Mouse (Mus musculus) midbrain, embryonic 13.5 days (tissue): ENCODE measurements around the gene Olfr916. TPM values are rescaled to one million over a fixed set of nuclear protein-coding genes. Genes with fewer than 3 reads are reported as not detected.

Source experiments
- ATAC-seq: fragments of 200-750 bp; cut with Nextera tagmentation; 2 replicates; pipeline ENCODE4 v1.8.0; 2017; ENCODE audit warnings: mild to moderate bottlenecking, moderate TSS enrichment, moderate library complexity
- H3K27ac ChIP-seq: fragments of 300-500 bp; sonication (generic); 2 replicates; pipeline ENCODE4 v1.5.1; 2015; ENCODE audit warnings: inconsistent platforms, mild to moderate bottlenecking, moderate library complexity
- H3K27me3 ChIP-seq: fragments of 300-500 bp; sonication (generic); 2 replicates; pipeline ENCODE4 v1.6.1; 2015; ENCODE audit warnings: mild to moderate bottlenecking, inconsistent platforms
- H3K36me3 ChIP-seq: fragments of 300-500 bp; sonication (generic); 2 replicates; pipeline ENCODE4 v1.6.1; 2015; ENCODE audit warnings: mild to moderate bottlenecking, inconsistent platforms
- H3K4me1 ChIP-seq: fragments of 300-500 bp; sonication (generic); replicated peaks from 2 replicates; pipeline ENCODE4 v1.6.1; 2015; ENCODE audit warnings: inconsistent platforms
- H3K4me2 ChIP-seq: fragments of 300-500 bp; sonication (generic); replicated peaks from 2 replicates; pipeline ENCODE4 v1.6.1; 2015; ENCODE audit warnings: moderate library complexity, mild to moderate bottlenecking, inconsistent platforms
- H3K4me3 ChIP-seq: fragments of 300-500 bp; sonication (generic); replicated peaks from 2 replicates; pipeline ENCODE4 v1.5.1; 2015; ENCODE audit warnings: mild to moderate bottlenecking, inconsistent platforms
- H3K9ac ChIP-seq: fragments of 300-500 bp; sonication (generic); replicated peaks from 2 replicates; pipeline ENCODE4 v1.6.1; 2015; ENCODE audit warnings: mild to moderate bottlenecking, inconsistent platforms
- H3K9me3 ChIP-seq: fragments of 300-500 bp; sonication (generic); 2 replicates; pipeline ENCODE4 v1.6.1; 2016; ENCODE audit warnings: mild to moderate bottlenecking, inconsistent platforms
- WGBS: fragments of 180-500 bp; shearing (Covaris S2); methylation state at CpG from one replicate; pipeline ENCODE4 v1.1.7; 2015; 5-methylcytosine and 5-hydroxymethylcytosine counted together
- polyA plus RNA-seq: library from polyadenylated mRNA; unstranded; fragments of >200 nt; fragmentation: Nextera tagmentation; extraction: Ambion mirVana; gene quantifications from 2 replicates; pipeline ENCODE4 v1.2.1, GENCODE M21; 2015

Olfr916 gene
- not detected in 2 replicates for polyA plus RNA-seq

- no peaks in the 10 kb centered on the region for H3K9me3 ChIP-seq
- no peaks in the 10 kb centered on the region for H3K27me3 ChIP-seq
- no peak within 1 kb of the TSS for H3K4me2 ChIP-seq
- ATAC-seq = no peak
- no peak within 1 kb of the TSS for H3K9ac ChIP-seq
- no peaks in the 10 kb centered on the region for H3K4me1 ChIP-seq
- 73% methylated on average over 1 of the region's 1 CpGs for WGBS
- H3K27ac ChIP-seq = no peak within 1 kb of the TSS
- H3K36me3 ChIP-seq = no peaks in the 10 kb centered on the region
- no peak within 1 kb of the TSS for H3K4me3 ChIP-seq
Observed at GRCm38 (mm10) chr9:38659775-38660174, at the start of gene Olfr916. Olfr916 (minus strand) TSS chr9:38659875.

- H3K4me1 ChIP-seq = no peaks in the 10 kb centered on the region
- H3K9ac ChIP-seq = no peak within 1 kb of the TSS
- no peaks in the 10 kb centered on the region for H3K9me3 ChIP-seq
- WGBS = 89% methylated on average over 2 of the region's 2 CpGs
- H3K27ac ChIP-seq = no peak within 1 kb of the TSS
- ATAC-seq = no peak
- H3K4me3 ChIP-seq = no peak within 1 kb of the TSS
- no peaks in the 10 kb centered on the region for H3K36me3 ChIP-seq
- no peak within 1 kb of the TSS for H3K4me2 ChIP-seq
- H3K27me3 ChIP-seq = no peaks in the 10 kb centered on the region
Observed at GRCm38 (mm10) chr9:38674501-38674900, 14.8 kb upstream of the Olfr916 start, which contains the start of gene Olfr918. Olfr918 (minus strand) TSS chr9:38674601.

GRCm38 (mm10) chr9:38672887-38673286, 13.2 kb upstream of the Olfr916 start:
- H3K9me3 ChIP-seq = no peaks in the 10 kb centered on the region
- H3K27ac ChIP-seq = no peak overlapping the region
- H3K27me3 ChIP-seq = no peaks in the 10 kb centered on the region
- no peaks in the 10 kb centered on the region for H3K4me1 ChIP-seq
- no peaks in the 10 kb centered on the region for H3K36me3 ChIP-seq
- H3K4me2 ChIP-seq = no peak overlapping the region
- no peak overlapping the region for H3K4me3 ChIP-seq
- 85% methylated on average over 2 of the region's 2 CpGs for WGBS
- ATAC-seq = no peak
- H3K9ac ChIP-seq = no peak overlapping the region

- Histone ChIP-seq H3K9me3 (no peaks in the 10 kb centered on the region), H3K9ac (no peak within 1 kb of the TSS), H3K4me2 (no peak within 1 kb of the TSS), H3K27me3 (no peaks in the 10 kb centered on the region), H3K36me3 (no peaks in the 10 kb centered on the region), H3K27ac (no peak within 1 kb of the TSS), H3K4me1 (no peaks in the 10 kb centered on the region), H3K4me3 (no peak within 1 kb of the TSS)
- 92% methylated on average over 1 of the region's 1 CpGs for WGBS
- no peak for ATAC-seq
Observed at GRCm38 (mm10) chr9:38665742-38666141, 6.1 kb upstream of the Olfr916 start, which contains the start of gene Olfr917. Olfr917 (minus strand) TSS chr9:38665842.

- H3K4me1 ChIP-seq = no peaks in the 10 kb centered on the region
- H3K27ac ChIP-seq = no peak overlapping the region
- H3K9me3 ChIP-seq = 0 out of 2 replicates have a peak, but pooled peaks cover 2% of the 10 kb centered on the region
- H3K9ac ChIP-seq = no peak overlapping the region
- no peak for ATAC-seq
- no peak overlapping the region for H3K4me2 ChIP-seq
- H3K4me3 ChIP-seq = no peak overlapping the region
- no peaks in the 10 kb centered on the region for H3K36me3 ChIP-seq
- WGBS = 76% methylated on average over 4 of the region's 4 CpGs
- no peaks in the 10 kb centered on the region for H3K27me3 ChIP-seq
Observed at GRCm38 (mm10) chr9:38632406-38632805, 27.3 kb downstream of the Olfr916 start.

Other genes with a start within 250 kb of the Olfr916 start
- gene Olfr901, start 230.4 kb downstream of the Olfr916 start, polyA plus RNA-seq = not detected in 2 replicates
- not detected in 2 replicates for gene Olfr902, start 212.2 kb downstream of the Olfr916 start, polyA plus RNA-seq
- gene Olfr904, start 196.7 kb downstream of the Olfr916 start, polyA plus RNA-seq = not detected in 2 replicates
- gene Olfr905, start 188.8 kb downstream of the Olfr916 start, polyA plus RNA-seq = not detected in 2 replicates
- not detected in 2 replicates for gene Olfr906, start 172.8 kb downstream of the Olfr916 start, polyA plus RNA-seq
- gene Olfr907, start 164.1 kb downstream of the Olfr916 start, polyA plus RNA-seq = not detected in 2 replicates
- gene Olfr911-ps1, start 138.3 kb downstream of the Olfr916 start, polyA plus RNA-seq = not detected in 2 replicates
- not detected in 2 replicates for gene Olfr910, start 122.0 kb downstream of the Olfr916 start, polyA plus RNA-seq
- not detected in 2 replicates for gene Olfr912, start 79.7 kb downstream of the Olfr916 start, polyA plus RNA-seq
- not detected in 2 replicates for gene Olfr913, start 67.1 kb downstream of the Olfr916 start, polyA plus RNA-seq
- not detected in 2 replicates for gene Olfr914, start 54.8 kb downstream of the Olfr916 start, polyA plus RNA-seq
- gene Olfr917, start 6.0 kb upstream of the Olfr916 start, polyA plus RNA-seq = not detected in 2 replicates
- gene Olfr918, start 14.7 kb upstream of the Olfr916 start, polyA plus RNA-seq = not detected in 2 replicates
- not detected in 2 replicates for gene Olfr919, start 43.8 kb upstream of the Olfr916 start, polyA plus RNA-seq
- gene Vwa5a, start 58.4 kb upstream of the Olfr916 start, polyA plus RNA-seq = 6.0 and 8.3 TPM in 2 replicates
- not detected in 2 replicates for gene Olfr920, start 92.4 kb upstream of the Olfr916 start, polyA plus RNA-seq
- gene Olfr921, start 113.2 kb upstream of the Olfr916 start, polyA plus RNA-seq = not detected in 2 replicates
- not detected in 2 replicates for gene Olfr922, start 154.7 kb upstream of the Olfr916 start, polyA plus RNA-seq
- gene Olfr923, start 166.7 kb upstream of the Olfr916 start, polyA plus RNA-seq = not detected in 2 replicates
- not detected in 2 replicates for gene Olfr924, start 184.6 kb upstream of the Olfr916 start, polyA plus RNA-seq
- gene Olfr26, start 195.2 kb upstream of the Olfr916 start, polyA plus RNA-seq = not detected in 2 replicates
- not detected in 2 replicates for gene Olfr926, start 217.3 kb upstream of the Olfr916 start, polyA plus RNA-seq